Mouse (Mus musculus) heart, embryonic 14.5 days (tissue): ENCODE measurements around the gene Pcbd1. TPM values are rescaled to one million over a fixed set of nuclear protein-coding genes. Genes with fewer than 3 reads are reported as not detected.
A peak's percentile ranks its signal among the peaks of the same experiment; 100 is the strongest.

Experiments
- ATAC-seq: fragments of 200-750 bp; cut with Nextera tagmentation; 2 replicates; pipeline ENCODE4 v1.8.0; 2017; ENCODE audit warnings: low read depth, moderate TSS enrichment; ENCODE audit not compliant: insufficient number of reproducible peaks, insufficient read depth, low FRiP score
- H3K27ac ChIP-seq, 2 experiments: fragments of 200-500 bp in 1 of 2; fragments of 300-500 bp in 1 of 2; sonication (generic) in 1 of 2; replicated peaks in 1 of 2; 2 replicates each; pipeline ENCODE4 v1.5.1; 2012 to 2014; ENCODE audit warnings: low read depth in 2 of 2, low read length in 2 of 2, control low read depth in 1 of 2, mild to moderate bottlenecking in 1 of 2, mixed read lengths in 1 of 2; ENCODE audit not compliant: control insufficient read depth in 1 of 2, insufficient read depth in 1 of 2
- H3K27me3 ChIP-seq: fragments of 300-500 bp; sonication (generic); 2 replicates; pipeline ENCODE4 v1.6.1; 2014; ENCODE audit warnings: mild to moderate bottlenecking, low read length, control low read depth; ENCODE audit not compliant: control insufficient read depth, insufficient read depth
- H3K36me3 ChIP-seq: fragments of 300-500 bp; sonication (generic); 2 replicates; pipeline ENCODE4 v1.6.1; 2014; ENCODE audit warnings: mild to moderate bottlenecking, control low read depth, low read length, mixed read lengths; ENCODE audit not compliant: control insufficient read depth, insufficient read depth
- H3K4me1 ChIP-seq, 2 experiments: fragments of 200-500 bp in 1 of 2; fragments of 300-500 bp in 1 of 2; sonication (generic) in 1 of 2; 2 replicates each; pipeline ENCODE4 v1.6.1; 2012 to 2014; ENCODE audit warnings: low read length in 2 of 2, control low read depth in 1 of 2, mixed read lengths in 1 of 2; ENCODE audit not compliant: control insufficient read depth in 2 of 2, insufficient read depth in 2 of 2
- H3K4me2 ChIP-seq: fragments of 300-500 bp; sonication (generic); 2 replicates; pipeline ENCODE4 v1.6.1; 2014; ENCODE audit warnings: mild to moderate bottlenecking, low read length
- H3K4me3 ChIP-seq, 2 experiments: fragments of 200-500 bp in 1 of 2; fragments of 300-500 bp in 1 of 2; sonication (generic) in 1 of 2; 2 replicates each; pipeline ENCODE4 v1.5.1; 2012 to 2014; ENCODE audit warnings: low read length in 2 of 2, mild to moderate bottlenecking in 2 of 2, control low read depth in 1 of 2, low read depth in 1 of 2, moderate library complexity in 1 of 2; ENCODE audit not compliant: control insufficient read depth in 1 of 2, insufficient read depth in 1 of 2
- H3K9ac ChIP-seq: fragments of 300-500 bp; sonication (generic); 2 replicates; pipeline ENCODE4 v1.6.1; 2014; ENCODE audit warnings: mild to moderate bottlenecking, low read length
- H3K9me3 ChIP-seq: fragments of 300-500 bp; sonication (generic); 2 replicates; pipeline ENCODE4 v1.6.1; 2016; ENCODE audit warnings: low read length, control low read depth; ENCODE audit not compliant: control insufficient read depth
- WGBS: fragments of 180-500 bp; shearing (Covaris S2); extraction: QIAGEN DNeasy Blood & Tissue Kit; methylation state at CpG from one replicate; pipeline ENCODE4 v1.1.7; 2014; 5-methylcytosine and 5-hydroxymethylcytosine counted together
- polyA plus RNA-seq: library from polyadenylated mRNA; unstranded; fragments of >200 nt; fragmentation: Nextera tagmentation; extraction: Ambion mirVana; gene quantifications from 2 replicates; pipeline ENCODE4 v1.2.1, GENCODE M21; 2014

Gene Pcbd1
- polyA plus RNA-seq = 84.7 and 95.5 TPM in 2 replicates

GRCm38 (mm10) chr10:61089170-61090142 lies at the start of gene Pcbd1:
TSS of gene Pcbd1 (plus strand) at chr10:61089331.
- Histone ChIP-seq H3K4me3 (peak within 1 kb of the TSS; percentile 36 to 48), H3K4me2 (peak within 1 kb of the TSS; percentile 84), H3K27me3 (no peaks in the 10 kb centered on the region), H3K27ac (peak within 1 kb of the TSS; percentile 22 to 60; a peak in 3 of 4 replicates), H3K9ac (peak within 1 kb of the TSS; percentile 83), H3K9me3 (no peaks in the 10 kb centered on the region), H3K36me3 (peaks cover 11% of the 10 kb centered on the region; the same call in 1 of the 2 replicates), H3K4me1 (peaks cover 19 to 26% of the 10 kb centered on the region in 2 experiments)
- WGBS = 8% methylated on average over 31 of the region's 33 CpGs
- peak; percentile 51 for ATAC-seq

DNA sequence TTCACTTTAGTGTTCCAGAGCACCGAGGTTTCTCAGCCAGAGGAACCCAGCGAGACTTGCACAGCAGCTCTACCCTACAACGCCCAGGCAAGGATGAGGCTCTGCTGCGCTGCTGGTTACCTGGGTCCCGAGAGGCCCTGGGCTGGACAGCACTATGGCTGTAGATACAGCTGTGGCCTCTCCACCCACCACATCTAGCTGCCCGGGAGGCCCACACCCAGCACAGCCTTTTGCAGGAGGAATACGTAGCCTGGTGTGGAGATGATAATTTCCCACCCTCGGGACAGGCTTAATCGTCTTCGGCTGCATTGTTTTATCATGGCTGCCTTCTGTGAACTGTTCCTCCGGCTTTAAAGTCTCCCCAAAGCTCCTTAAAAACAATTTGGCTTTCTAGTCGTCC lies 49.5 kb upstream of the Pcbd1 start:
- Histone ChIP-seq H3K4me1 (peaks cover under 1 to 2% of the 10 kb centered on the region in 2 experiments; a peak in 3 of 4 replicates), H3K4me3 (no peak overlapping the region), H3K27ac (no peak overlapping the region), H3K4me2 (no peak overlapping the region), H3K9me3 (no peaks in the 10 kb centered on the region), H3K36me3 (no peaks in the 10 kb centered on the region), H3K27me3 (no peaks in the 10 kb centered on the region), H3K9ac (no peak overlapping the region)
- no peak for ATAC-seq
- 60% methylated on average over 12 of the region's 12 CpGs for WGBS

- 17% methylated on average over 8 of the region's 8 CpGs for WGBS
- Histone ChIP-seq H3K4me1 (peaks cover 4 to 5% of the 10 kb centered on the region in 2 experiments), H3K4me3 (no peak overlapping the region), H3K27ac (no peak overlapping the region), H3K27me3 (no peaks in the 10 kb centered on the region), H3K4me2 (no peak overlapping the region), H3K9me3 (no peaks in the 10 kb centered on the region), H3K36me3 (no peaks in the 10 kb centered on the region), H3K9ac (no peak overlapping the region; the same call in 1 of the 2 replicates)
- ATAC-seq = no peak
Observed at GRCm38 (mm10) chr10:61045081-61045480, 44.0 kb upstream of the Pcbd1 start.

GRCm38 (mm10) chr10:61051993-61052613 lies 37.0 kb upstream of the Pcbd1 start:
- no peak overlapping the region for H3K4me3 ChIP-seq
- H3K9ac ChIP-seq = no peak overlapping the region
- H3K4me1 ChIP-seq = no peaks in the 10 kb centered on the region
- no peaks in the 10 kb centered on the region for H3K36me3 ChIP-seq
- 57% methylated on average over 14 of the region's 14 CpGs for WGBS
- no peak overlapping the region for H3K4me2 ChIP-seq
- no peak overlapping the region for H3K27ac ChIP-seq
- H3K9me3 ChIP-seq = 0 out of 2 replicates have a peak, but pooled peaks cover 9% of the 10 kb centered on the region
- ATAC-seq = no peak
- no peaks in the 10 kb centered on the region for H3K27me3 ChIP-seq

DNA sequence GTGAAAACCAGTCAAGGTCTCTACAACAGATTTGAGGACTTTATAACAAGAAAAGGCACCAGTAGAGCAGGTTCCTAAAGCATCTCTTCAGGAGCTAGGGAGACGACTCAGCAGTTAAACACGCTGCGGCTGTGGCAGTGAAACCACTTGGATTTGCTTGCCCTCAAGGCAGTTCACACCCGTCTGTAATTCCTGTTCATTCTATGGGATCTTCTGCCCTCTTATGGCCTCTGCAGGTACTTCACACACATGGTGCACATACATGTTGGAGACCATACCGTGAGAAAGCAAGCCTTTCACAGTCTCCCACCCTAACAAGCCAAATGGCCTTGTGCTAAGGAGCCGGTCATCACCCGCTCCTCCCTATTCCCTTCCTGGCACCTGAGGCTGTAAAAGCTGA lies 32.5 kb upstream of the Pcbd1 start:
- H3K27ac ChIP-seq = no peak overlapping the region
- no peak overlapping the region for H3K9ac ChIP-seq
- WGBS = 92% methylated on average over 7 of the region's 7 CpGs
- H3K4me2 ChIP-seq = no peak overlapping the region
- no peak overlapping the region for H3K4me3 ChIP-seq
- no peak for ATAC-seq
- H3K4me1 ChIP-seq = peaks cover 10 to 13% of the 10 kb centered on the region in 2 experiments
- H3K36me3 ChIP-seq = no peaks in the 10 kb centered on the region
- H3K27me3 ChIP-seq = no peaks in the 10 kb centered on the region
- 0 out of 2 replicates have a peak, but pooled peaks cover 9% of the 10 kb centered on the region for H3K9me3 ChIP-seq

GRCm38 (mm10) chr10:61059101-61059500 lies 30.0 kb upstream of the Pcbd1 start:
- WGBS = no CpG with 5 or more reads among the region's 1 CpGs
- Histone ChIP-seq H3K36me3 (no peaks in the 10 kb centered on the region), H3K4me2 (no peak overlapping the region), H3K9ac (no peak overlapping the region), H3K27ac (peak overlapping the region in 1 of 2 experiments; percentile 61; a peak in 2 of 4 replicates), H3K27me3 (no peaks in the 10 kb centered on the region), H3K9me3 (0 out of 2 replicates have a peak, but pooled peaks cover 9% of the 10 kb centered on the region), H3K4me3 (no peak overlapping the region), H3K4me1 (peaks cover 10 to 13% of the 10 kb centered on the region in 2 experiments)
- ATAC-seq = no peak

DNA sequence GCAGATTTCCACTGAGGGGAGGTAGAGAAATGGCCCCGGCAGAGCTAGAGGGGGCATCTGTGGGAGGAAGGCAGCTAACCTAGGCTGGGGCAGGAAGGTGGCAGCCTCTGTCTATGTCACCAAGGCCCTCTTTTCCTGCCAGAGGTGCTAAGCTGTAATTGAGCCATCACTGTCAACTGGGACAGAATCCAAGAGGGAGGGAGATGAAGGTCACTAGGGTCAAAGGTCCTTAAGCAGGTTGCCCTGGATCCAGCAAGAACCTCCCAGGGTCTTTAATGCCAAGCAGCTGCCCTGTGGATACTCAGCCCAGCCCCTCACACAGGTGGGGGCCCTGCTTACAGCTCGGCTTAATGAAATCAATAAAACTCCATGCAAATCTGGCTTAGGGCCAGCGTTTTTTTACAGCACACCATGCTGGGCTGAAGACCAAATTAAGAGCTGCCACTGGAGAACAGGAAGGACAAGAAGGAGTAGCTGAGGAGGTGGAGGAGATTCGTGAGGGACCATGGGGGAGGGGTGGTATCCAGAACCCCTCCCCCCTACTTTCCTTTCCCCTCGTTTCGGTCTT lies 29.5 kb upstream of the Pcbd1 start:
- H3K9ac ChIP-seq = no peak overlapping the region
- WGBS = 28% methylated on average over 6 of the region's 6 CpGs
- no peaks in the 10 kb centered on the region for H3K36me3 ChIP-seq
- no peak overlapping the region for H3K4me3 ChIP-seq
- H3K4me2 ChIP-seq = no peak overlapping the region
- no peaks in the 10 kb centered on the region for H3K27me3 ChIP-seq
- 0 out of 2 replicates have a peak, but pooled peaks cover 9% of the 10 kb centered on the region for H3K9me3 ChIP-seq
- H3K4me1 ChIP-seq = peaks cover 10 to 13% of the 10 kb centered on the region in 2 experiments
- H3K27ac ChIP-seq = peak overlapping the region in 1 of 2 experiments; percentile 61; a peak in 2 of 4 replicates
- ATAC-seq = no peak
